Mouse (Mus musculus) megakaryocyte, embryonic 14.5 days (primary cell): ENCODE measurements around the gene Obp2a.
"Not testable (repeated sequence)": the region's sequence is repeated elsewhere in the genome, so short reads cannot be mapped to it uniquely, and the experiment has no call there.

Experiments used
- FLI1 ChIP-seq: IDR thresholded peaks from 2 replicates; pipeline ENCODE4 v1.6.1; 2012; ENCODE audit warnings: low read length, inconsistent platforms, mixed read lengths
- GATA1 ChIP-seq: IDR thresholded peaks from 3 replicates; pipeline ENCODE4 v1.6.1; 2012; ENCODE audit warnings: mixed read lengths, low read length, inconsistent platforms, borderline replicate concordance

- TF ChIP-seq GATA1, FLI1: not testable (repeated sequence)
Measured at GRCm38 (mm10) chr2:25736709-25737108, 36.9 kb downstream of the Obp2a start, which contains the start of gene Obp2b.
